Mouse (Mus musculus) myocyte (in vitro differentiated cells): ENCODE data around the gene Frmd4a. TPM values are rescaled to one million over a fixed set of nuclear protein-coding genes. Genes with fewer than 3 reads are reported as not detected.
A peak's percentile ranks its signal among the peaks of the same experiment; 100 is the strongest.
"Not testable (repeated sequence)": the region's sequence is repeated elsewhere in the genome, so short reads cannot be mapped to it uniquely, and the experiment has no call there.

Experiments used
- H3K27me3 ChIP-seq: one replicate; pipeline ENCODE4 v1.6.1; 2011; ENCODE audit not compliant: control insufficient read depth, insufficient read depth, insufficient read length
- H3K36me3 ChIP-seq: one replicate; pipeline ENCODE4 v1.6.1; 2011; ENCODE audit not compliant: control insufficient read depth, insufficient read depth
- H3K4me2 ChIP-seq: one replicate; pipeline ENCODE4 v1.6.1; 2011; ENCODE audit warnings: low read depth, control low read depth
- H3K4me3 ChIP-seq: one replicate; pipeline ENCODE4 v1.5.1; 2011; ENCODE audit warnings: mild to moderate bottlenecking, control low read depth, moderate library complexity
- H3K79me2 ChIP-seq: one replicate; pipeline ENCODE4 v1.6.1; 2011; ENCODE audit not compliant: control insufficient read depth, insufficient read depth
- H3ac ChIP-seq: one replicate; pipeline ENCODE4 v1.6.1; 2011; ENCODE audit not compliant: control insufficient read depth, insufficient read length
- CEBPB ChIP-seq: IDR thresholded peaks from 2 replicates; pipeline ENCODE4 v1.6.1; 2011; ENCODE audit warnings: mild to moderate bottlenecking, moderate library complexity; ENCODE audit not compliant: poor library complexity, insufficient read depth, severe bottlenecking
- E2F4 ChIP-seq: IDR thresholded peaks from one replicate; pipeline ENCODE4 v1.6.1; 2011; ENCODE audit warnings: mild to moderate bottlenecking, control low read depth, moderate library complexity; ENCODE audit not compliant: insufficient read depth
- MAX ChIP-seq: IDR thresholded peaks from one replicate; pipeline ENCODE4 v1.6.1; 2011; ENCODE audit warnings: low read depth, mild to moderate bottlenecking, control low read depth
- MYOD1 ChIP-seq, 3 experiments: IDR thresholded peaks; one replicate each; pipeline ENCODE4 v1.6.1; 2011; ENCODE audit warnings: control low read depth in 2 of 3, low read depth in 2 of 3, mild to moderate bottlenecking in 2 of 3, moderate library complexity in 1 of 3; ENCODE audit not compliant: insufficient read length in 2 of 3, control insufficient read depth in 1 of 3
- MYOG ChIP-seq, 3 experiments: IDR thresholded peaks; one replicate each; pipeline ENCODE4 v1.6.1; 2011; ENCODE audit warnings: control low read depth in 2 of 3, low read depth in 2 of 3, mild to moderate bottlenecking in 2 of 3; ENCODE audit not compliant: insufficient read length in 2 of 3, control insufficient read depth in 1 of 3, insufficient read depth in 1 of 3
- POLR2A ChIP-seq: IDR thresholded peaks from one replicate; pipeline ENCODE4 v1.6.1; 2011; ENCODE audit warnings: low read depth, mild to moderate bottlenecking, control low read depth, moderate library complexity; ENCODE audit not compliant: insufficient read length
- POLR2AphosphoS2 ChIP-seq: IDR thresholded peaks from one replicate; pipeline ENCODE4 v1.6.1; 2011; ENCODE audit warnings: low read depth, control low read depth; ENCODE audit not compliant: insufficient read length
- REST ChIP-seq: IDR thresholded peaks from one replicate; pipeline ENCODE4 v1.6.1; 2011; ENCODE audit warnings: mild to moderate bottlenecking, control low read depth, moderate library complexity; ENCODE audit not compliant: insufficient read depth, insufficient read length
- SRF ChIP-seq: IDR thresholded peaks from one replicate; pipeline ENCODE4 v1.6.1; 2011; ENCODE audit warnings: low read depth; ENCODE audit not compliant: control insufficient read depth, insufficient read length
- TCF12 ChIP-seq: IDR thresholded peaks from one replicate; pipeline ENCODE4 v1.6.1; 2011; ENCODE audit warnings: mild to moderate bottlenecking, control low read depth; ENCODE audit not compliant: poor library complexity, insufficient read depth, severe bottlenecking
- TCF3 ChIP-seq: IDR thresholded peaks from one replicate; pipeline ENCODE4 v1.6.1; 2011; ENCODE audit warnings: low read depth, control low read depth; ENCODE audit not compliant: insufficient read length
- USF1 ChIP-seq: IDR thresholded peaks from one replicate; pipeline ENCODE4 v1.6.1; 2011; ENCODE audit warnings: low read depth, mild to moderate bottlenecking, control low read depth, moderate library complexity
- polyA plus RNA-seq: library from polyadenylated mRNA; unstranded; fragments of >200 nt; fragmentation: generic; extraction: Trizol; gene quantifications from one replicate; pipeline ENCODE4 v1.2.1, GENCODE M21; 2012; ENCODE audit warnings: missing spikeins

The Frmd4a gene
- polyA plus RNA-seq, 1 experiment = 24.7 TPM

GRCm38 (mm10) chr2:4606559-4606958, 589.0 kb downstream of the Frmd4a start:
- Histone ChIP-seq H3K4me3 (no peak overlapping the region), H3K4me2 (no peak overlapping the region), H3K27me3 (no peaks in the 10 kb centered on the region), H3ac (no peak overlapping the region), H3K79me2 (no peaks in the 10 kb centered on the region), H3K36me3 (peaks cover 51% of the 10 kb centered on the region)
- TF ChIP-seq MYOD1 (IDR thresholded peaks at IDR 0.05; ENCODE audit: control insufficient read depth in 1 of 3, insufficient read length in 2 of 3, low read depth in 2 of 3) (peak; percentile 39 to 65 (median 55)), REST (no peak), TCF12 (peak; percentile 69), MYOG (IDR thresholded peaks at IDR 0.05; ENCODE audit: control insufficient read depth in 1 of 3, insufficient read depth in 1 of 3, insufficient read length in 2 of 3, low read depth in 2 of 3) (peak in 2 of 3 experiments; percentile 60 to 62), SRF (no peak)

GRCm38 (mm10) chr2:4608253-4608652, 590.7 kb downstream of the Frmd4a start:
- TF ChIP-seq CEBPB (no peak), E2F4 (no peak)
- no peak overlapping the region for H3ac ChIP-seq
- H3K4me2 ChIP-seq = no peak overlapping the region
- no peaks in the 10 kb centered on the region for H3K79me2 ChIP-seq
- no peak overlapping the region for H3K4me3 ChIP-seq
- H3K36me3 ChIP-seq = peaks cover 54% of the 10 kb centered on the region
- H3K27me3 ChIP-seq = no peaks in the 10 kb centered on the region

GRCm38 (mm10) chr2:4609433-4609832, 591.9 kb downstream of the Frmd4a start:
- peaks cover 61% of the 10 kb centered on the region for H3K36me3 ChIP-seq
- H3K4me2 ChIP-seq = no peak overlapping the region
- H3K4me3 ChIP-seq = no peak overlapping the region
- no peak overlapping the region for H3ac ChIP-seq
- no peak for TF ChIP-seq TCF12
- no peak for TF ChIP-seq SRF
- no peak for TF ChIP-seq MYOD1 (IDR thresholded peaks at IDR 0.05; ENCODE audit: control insufficient read depth in 1 of 3, insufficient read length in 2 of 3, low read depth in 2 of 3)
- no peak for TF ChIP-seq REST
- TF ChIP-seq MYOG (IDR thresholded peaks at IDR 0.05; ENCODE audit: control insufficient read depth in 1 of 3, insufficient read depth in 1 of 3, insufficient read length in 2 of 3, low read depth in 2 of 3) = no peak
- no peak for TF ChIP-seq CEBPB
- no peak for TF ChIP-seq USF1
- TF ChIP-seq MAX = no peak
- TF ChIP-seq TCF3 = no peak
- TF ChIP-seq E2F4 = no peak
- H3K79me2 ChIP-seq = no peaks in the 10 kb centered on the region
- no peaks in the 10 kb centered on the region for H3K27me3 ChIP-seq

GRCm38 (mm10) chr2:4611295-4611694, 593.8 kb downstream of the Frmd4a start:
- Histone ChIP-seq H3K79me2 (no peaks in the 10 kb centered on the region), H3ac (no peak overlapping the region), H3K4me2 (no peak overlapping the region), H3K4me3 (no peak overlapping the region), H3K36me3 (peaks cover 43% of the 10 kb centered on the region), H3K27me3 (no peaks in the 10 kb centered on the region)
- TF ChIP-seq MYOD1 (IDR thresholded peaks at IDR 0.05; ENCODE audit: control insufficient read depth in 1 of 3, insufficient read length in 2 of 3, low read depth in 2 of 3) (no peak), MYOG (IDR thresholded peaks at IDR 0.05; ENCODE audit: control insufficient read depth in 1 of 3, insufficient read depth in 1 of 3, insufficient read length in 2 of 3, low read depth in 2 of 3) (no peak), TCF12 (no peak)

GRCm38 (mm10) chr2:4611704-4612103, 594.2 kb downstream of the Frmd4a start:
- no peak overlapping the region for H3ac ChIP-seq
- H3K4me3 ChIP-seq = no peak overlapping the region
- H3K27me3 ChIP-seq = no peaks in the 10 kb centered on the region
- no peaks in the 10 kb centered on the region for H3K79me2 ChIP-seq
- H3K36me3 ChIP-seq = peaks cover 42% of the 10 kb centered on the region
- TF ChIP-seq MAX (no peak), POLR2A (no peak), MYOD1 (IDR thresholded peaks at IDR 0.05; ENCODE audit: control insufficient read depth in 1 of 3, insufficient read length in 2 of 3, low read depth in 2 of 3) (no peak), CEBPB (no peak), MYOG (IDR thresholded peaks at IDR 0.05; ENCODE audit: control insufficient read depth in 1 of 3, insufficient read depth in 1 of 3, insufficient read length in 2 of 3, low read depth in 2 of 3) (no peak), POLR2AphosphoS2 (no peak), TCF3 (no peak), USF1 (no peak), TCF12 (no peak), SRF (no peak)
- H3K4me2 ChIP-seq = no peak overlapping the region

- not testable (repeated sequence) for H3ac ChIP-seq, H3K79me2 ChIP-seq, H3K27me3 ChIP-seq, H3K4me2 ChIP-seq, H3K4me3 ChIP-seq
- peaks cover 36% of the 10 kb centered on the region for H3K36me3 ChIP-seq
Observed at GRCm38 (mm10) chr2:4614276-4614929, 596.9 kb downstream of the Frmd4a start.
